Mouse (Mus musculus): Measurements from ENCODE around the gene Cd83. TPM values are rescaled to one million over a fixed set of nuclear protein-coding genes. Genes with fewer than 3 reads are reported as not detected.

Cd83 gene
- polyA plus RNA-seq, 1 experiment from 2014 or later: 5.0 TPM

- ATAC-seq: no peak
- no peak for TF ChIP-seq CTCF (IDR thresholded peaks at IDR 0.05; ENCODE audit: low read depth)
- Histone ChIP-seq H3K27me3 (replicated peaks; ENCODE audit: control insufficient read depth, insufficient read depth, low read length) (no peaks in the 10 kb centered on the region), H3K36me3 (ENCODE audit: control insufficient read depth, insufficient read depth) (no peaks in the 10 kb centered on the region), H3K4me2 (replicated peaks; ENCODE audit: low read depth) (no peak overlapping the region), H3K4me3 (ENCODE audit: low read depth, low read length) (no peak overlapping the region), H3K4me1 (replicated peaks; ENCODE audit: control insufficient read depth, insufficient read depth, low read length) (no peaks in the 10 kb centered on the region), H3K27ac (ENCODE audit: low read depth, low read length) (no peak overlapping the region), H3K9ac (ENCODE audit: low read depth, low read length) (no peak overlapping the region), H3K9me3 (ENCODE audit: control insufficient read depth) (no peaks in the 10 kb centered on the region)
- WGBS: 65% methylated on average over 15 of the region's 15 CpGs
Measured at GRCm38 (mm10) chr13:43773965-43774566, 10.5 kb upstream of the Cd83 start.

- WGBS: 63% methylated on average over 13 of the region's 13 CpGs
- peak; percentile 57 for ATAC-seq
- Histone ChIP-seq H3K9ac (ENCODE audit: low read depth, low read length) (no peak overlapping the region), H3K4me2 (replicated peaks; ENCODE audit: low read depth) (no peak overlapping the region), H3K36me3 (ENCODE audit: control insufficient read depth, insufficient read depth) (no peaks in the 10 kb centered on the region), H3K9me3 (ENCODE audit: control insufficient read depth) (no peaks in the 10 kb centered on the region), H3K27me3 (replicated peaks; ENCODE audit: control insufficient read depth, insufficient read depth, low read length) (no peaks in the 10 kb centered on the region), H3K27ac (ENCODE audit: low read depth, low read length) (no peak overlapping the region), H3K4me1 (replicated peaks; ENCODE audit: control insufficient read depth, insufficient read depth, low read length) (no peaks in the 10 kb centered on the region), H3K4me3 (ENCODE audit: low read depth, low read length) (no peak overlapping the region)
- no peak for TF ChIP-seq CTCF (IDR thresholded peaks at IDR 0.05; ENCODE audit: low read depth)
Measured at GRCm38 (mm10) chr13:43774605-43775426, 9.8 kb upstream of the Cd83 start.

- TF ChIP-seq CTCF (IDR thresholded peaks at IDR 0.05; ENCODE audit: low read depth): no peak
- ATAC-seq: no peak
- no peaks in the 10 kb centered on the region for H3K27me3 ChIP-seq (replicated peaks; ENCODE audit: control insufficient read depth, insufficient read depth, low read length)
- no peaks in the 10 kb centered on the region for H3K36me3 ChIP-seq (ENCODE audit: control insufficient read depth, insufficient read depth)
- no peaks in the 10 kb centered on the region for H3K4me1 ChIP-seq (replicated peaks; ENCODE audit: control insufficient read depth, insufficient read depth, low read length)
- H3K27ac ChIP-seq (ENCODE audit: low read depth, low read length): no peak overlapping the region
- H3K4me2 ChIP-seq (replicated peaks; ENCODE audit: low read depth): no peak overlapping the region
- no peak overlapping the region for H3K9ac ChIP-seq (ENCODE audit: low read depth, low read length)
- H3K4me3 ChIP-seq (ENCODE audit: low read depth, low read length): no peak overlapping the region
- 69% methylated on average over 2 of the region's 2 CpGs for WGBS
- H3K9me3 ChIP-seq (ENCODE audit: control insufficient read depth): no peaks in the 10 kb centered on the region
Measured at GRCm38 (mm10) chr13:43775427-43775733, 9.2 kb upstream of the Cd83 start.

- H3K9me3 ChIP-seq (ENCODE audit: control insufficient read depth): no peaks in the 10 kb centered on the region
- whole genome bisulfite sequencing: 73% methylated on average over 9 of the region's 9 CpGs
- no peaks in the 10 kb centered on the region for H3K4me1 ChIP-seq (replicated peaks; ENCODE audit: control insufficient read depth, insufficient read depth, low read length)
- H3K27me3 ChIP-seq (replicated peaks; ENCODE audit: control insufficient read depth, insufficient read depth, low read length): no peaks in the 10 kb centered on the region
- H3K4me2 ChIP-seq (replicated peaks; ENCODE audit: low read depth): no peak overlapping the region
- no peak overlapping the region for H3K27ac ChIP-seq (ENCODE audit: low read depth, low read length)
- H3K36me3 ChIP-seq (ENCODE audit: control insufficient read depth, insufficient read depth): no peaks in the 10 kb centered on the region
- H3K4me3 ChIP-seq (ENCODE audit: low read depth, low read length): no peak overlapping the region
- TF ChIP-seq CTCF (IDR thresholded peaks at IDR 0.05; ENCODE audit: low read depth): no peak
- ATAC-seq: no peak
- no peak overlapping the region for H3K9ac ChIP-seq (ENCODE audit: low read depth, low read length)
Measured at GRCm38 (mm10) chr13:43777321-43778002, 7.1 kb upstream of the Cd83 start.

- H3K9me3 ChIP-seq (ENCODE audit: control insufficient read depth): no peaks in the 10 kb centered on the region
- no peak overlapping the region for H3K4me2 ChIP-seq (replicated peaks; ENCODE audit: low read depth)
- no peaks in the 10 kb centered on the region for H3K4me1 ChIP-seq (replicated peaks; ENCODE audit: control insufficient read depth, insufficient read depth, low read length)
- H3K4me3 ChIP-seq (ENCODE audit: low read depth, low read length): no peak overlapping the region
- TF ChIP-seq CTCF (IDR thresholded peaks at IDR 0.05; ENCODE audit: low read depth): no peak
- no peaks in the 10 kb centered on the region for H3K27me3 ChIP-seq (replicated peaks; ENCODE audit: control insufficient read depth, insufficient read depth, low read length)
- 52% methylated on average over 6 of the region's 6 CpGs for WGBS
- ATAC-seq: no peak
- no peaks in the 10 kb centered on the region for H3K36me3 ChIP-seq (ENCODE audit: control insufficient read depth, insufficient read depth)
- no peak overlapping the region for H3K27ac ChIP-seq (ENCODE audit: low read depth, low read length)
- H3K9ac ChIP-seq (ENCODE audit: low read depth, low read length): no peak overlapping the region
Measured at GRCm38 (mm10) chr13:43778021-43778649, 6.4 kb upstream of the Cd83 start.

GRCm38 (mm10) chr13:43778971-43779370 lies 5.6 kb upstream of the Cd83 start:
- TF ChIP-seq CTCF (IDR thresholded peaks at IDR 0.05; ENCODE audit: low read depth): no peak
- no peak overlapping the region for H3K4me3 ChIP-seq (ENCODE audit: low read depth, low read length)
- 84% methylated on average over 4 of the region's 4 CpGs for WGBS

More at GRCm38 (mm10) chr13:43778971-43779370, 5.6 kb upstream of the Cd83 start:
- Histone ChIP-seq H3K36me3 (ENCODE audit: control insufficient read depth, insufficient read depth) (no peaks in the 10 kb centered on the region), H3K4me2 (replicated peaks; ENCODE audit: low read depth) (no peak overlapping the region), H3K27ac (ENCODE audit: low read depth, low read length) (no peak overlapping the region), H3K9ac (ENCODE audit: low read depth, low read length) (no peak overlapping the region), H3K4me1 (replicated peaks; ENCODE audit: control insufficient read depth, insufficient read depth, low read length) (no peaks in the 10 kb centered on the region), H3K27me3 (replicated peaks; ENCODE audit: control insufficient read depth, insufficient read depth, low read length) (no peaks in the 10 kb centered on the region), H3K9me3 (ENCODE audit: control insufficient read depth) (no peaks in the 10 kb centered on the region)
- ATAC-seq: no peak

Measured in intestine, postnatal 0 days (tissue).